Mouse (Mus musculus) embryo, embryonic 10 days (tissue): ENCODE results near the gene Gen1.
A peak's percentile ranks its signal among the peaks of the same experiment; 100 is the strongest.

ENCODE experiments used
- DNase-seq: peaks from one replicate; pipeline ENCODE4 v3.0.0-alpha.2; 2015; ENCODE audit warnings: low spot score

The Gen1 gene

GRCm38 (mm10) chr12:11265382-11266281, at the start of gene Gen1, which contains the start of gene Smc6:
Gen1 (minus strand) TSS chr12:11265801.
Smc6 (plus strand) TSS chr12:11265886.
- peak; percentile 97 for DNase-seq

GRCm38 (mm10) chr12:11313840-11314239, 48.2 kb upstream of the Gen1 start:
- DNase-seq, result no peak

- DNase-seq, result no peak
Observed at GRCm38 (mm10) chr12:11311106-11311505, 45.5 kb upstream of the Gen1 start.

- no peak for DNase-seq
Observed at GRCm38 (mm10) chr12:11306753-11307645, 41.4 kb upstream of the Gen1 start.

GRCm38 (mm10) chr12:11300858-11301257, 35.3 kb upstream of the Gen1 start:
- no peak for DNase-seq

GRCm38 (mm10) chr12:11286382-11286781, 20.8 kb upstream of the Gen1 start:
- no peak for DNase-seq

- no peak for DNase-seq
Observed at GRCm38 (mm10) chr12:11281584-11281983, 16.0 kb upstream of the Gen1 start.

- no peak for DNase-seq
Observed at GRCm38 (mm10) chr12:11279886-11280285, 14.3 kb upstream of the Gen1 start.

- no peak for DNase-seq
Observed at GRCm38 (mm10) chr12:11277207-11277606, 11.6 kb upstream of the Gen1 start.

GRCm38 (mm10) chr12:11276632-11277031, 11.0 kb upstream of the Gen1 start:
- no peak for DNase-seq

- DNase-seq, result no peak
Observed at GRCm38 (mm10) chr12:11273185-11273584, 7.6 kb upstream of the Gen1 start.

GRCm38 (mm10) chr12:11272568-11272967, 7.0 kb upstream of the Gen1 start:
- no peak for DNase-seq

- peak; percentile 31 for DNase-seq
Observed at GRCm38 (mm10) chr12:11267030-11267429, 1.4 kb upstream of the Gen1 start.

- peak; percentile 32 for DNase-seq
Observed at GRCm38 (mm10) chr12:11266282-11266985, 833 bp upstream of the Gen1 start.

GRCm38 (mm10) chr12:11264895-11265294, 706 bp downstream of the Gen1 start:
- peak; percentile 27 for DNase-seq

GRCm38 (mm10) chr12:11250322-11250721, 15.3 kb downstream of the Gen1 start:
- DNase-seq, result no peak

GRCm38 (mm10) chr12:11247460-11247859, 18.1 kb downstream of the Gen1 start:
- DNase-seq, result no peak

GRCm38 (mm10) chr12:11235996-11236395, 29.6 kb downstream of the Gen1 start:
- DNase-seq, result no peak

- DNase-seq, result no peak
Observed at GRCm38 (mm10) chr12:11230267-11230666, 35.3 kb downstream of the Gen1 start.

GRCm38 (mm10) chr12:11226529-11227268, 38.9 kb downstream of the Gen1 start:
- no peak for DNase-seq

- no peak for DNase-seq
Observed at GRCm38 (mm10) chr12:11226123-11226522, 39.5 kb downstream of the Gen1 start.
